Mouse (Mus musculus) cerebellum, postnatal 25 days (tissue): Measurements from ENCODE around the gene Otud7b.

Source experiments
- DNase-seq, 2 experiments: peaks; one replicate each; pipeline ENCODE4 v3.0.0; 2021; ENCODE audit warnings: mixed read lengths in 2 of 2

The Otud7b gene

GRCm38 (mm10) chr3:96087219-96087618, 17.1 kb upstream of the Otud7b start:
- no peak for DNase-seq

GRCm38 (mm10) chr3:96087801-96088200, 16.5 kb upstream of the Otud7b start:
- no peak for DNase-seq

- DNase-seq: no peak
Measured at GRCm38 (mm10) chr3:96089882-96090489, 14.3 kb upstream of the Otud7b start.

- DNase-seq: no peak
Measured at GRCm38 (mm10) chr3:96091146-96091545, 13.2 kb upstream of the Otud7b start.

- no peak for DNase-seq
Measured at GRCm38 (mm10) chr3:96091966-96092365, 12.4 kb upstream of the Otud7b start.

GRCm38 (mm10) chr3:96093509-96093908, 10.8 kb upstream of the Otud7b start:
- no peak for DNase-seq

- DNase-seq: no peak
Measured at GRCm38 (mm10) chr3:96094203-96094602, 10.1 kb upstream of the Otud7b start.

- DNase-seq: no peak
Measured at GRCm38 (mm10) chr3:96098168-96098567, 6.2 kb upstream of the Otud7b start.

- no peak for DNase-seq
Measured at GRCm38 (mm10) chr3:96098616-96099267, 5.6 kb upstream of the Otud7b start.

- peak; percentile 26 to 54 for DNase-seq
Measured at GRCm38 (mm10) chr3:96102100-96102872, 2.0 kb upstream of the Otud7b start.

GRCm38 (mm10) chr3:96103901-96104260, 446 bp upstream of the Otud7b start:
- no peak for DNase-seq

GRCm38 (mm10) chr3:96105232-96105747, 963 bp downstream of the Otud7b start:
- DNase-seq: peak; percentile 17 to 19

- DNase-seq: no peak
Measured at GRCm38 (mm10) chr3:96106151-96106550, 1.8 kb downstream of the Otud7b start.

GRCm38 (mm10) chr3:96108315-96108714, 4.0 kb downstream of the Otud7b start:
- no peak for DNase-seq

GRCm38 (mm10) chr3:96113251-96113650, 8.9 kb downstream of the Otud7b start:
- DNase-seq: no peak

- no peak for DNase-seq
Measured at GRCm38 (mm10) chr3:96118142-96118541, 13.8 kb downstream of the Otud7b start.

- DNase-seq: no peak
Measured at GRCm38 (mm10) chr3:96118702-96119101, 14.4 kb downstream of the Otud7b start.

- no peak for DNase-seq
Measured at GRCm38 (mm10) chr3:96124235-96124634, 19.9 kb downstream of the Otud7b start.

- no peak for DNase-seq
Measured at GRCm38 (mm10) chr3:96128128-96128527, 23.8 kb downstream of the Otud7b start.

- no peak for DNase-seq
Measured at GRCm38 (mm10) chr3:96132478-96132877, 28.2 kb downstream of the Otud7b start.

GRCm38 (mm10) chr3:96133327-96133905, 29.1 kb downstream of the Otud7b start:
- no peak for DNase-seq

GRCm38 (mm10) chr3:96135011-96135410, 30.7 kb downstream of the Otud7b start:
- DNase-seq: no peak

- peak; percentile 41 to 64 for DNase-seq
Measured at GRCm38 (mm10) chr3:96147950-96148349, 43.6 kb downstream of the Otud7b start.
